Mouse (Mus musculus): ENCODE data around the gene Lingo4. TPM values are rescaled to one million over a fixed set of nuclear protein-coding genes. Genes with fewer than 3 reads are reported as not detected.
A peak's percentile ranks its signal among the peaks of the same experiment; 100 is the strongest.

Gene Lingo4
- total and polyA plus RNA-seq, 3 experiments = 0.04 to 0.09 (median 0.05) TPM

DNA sequence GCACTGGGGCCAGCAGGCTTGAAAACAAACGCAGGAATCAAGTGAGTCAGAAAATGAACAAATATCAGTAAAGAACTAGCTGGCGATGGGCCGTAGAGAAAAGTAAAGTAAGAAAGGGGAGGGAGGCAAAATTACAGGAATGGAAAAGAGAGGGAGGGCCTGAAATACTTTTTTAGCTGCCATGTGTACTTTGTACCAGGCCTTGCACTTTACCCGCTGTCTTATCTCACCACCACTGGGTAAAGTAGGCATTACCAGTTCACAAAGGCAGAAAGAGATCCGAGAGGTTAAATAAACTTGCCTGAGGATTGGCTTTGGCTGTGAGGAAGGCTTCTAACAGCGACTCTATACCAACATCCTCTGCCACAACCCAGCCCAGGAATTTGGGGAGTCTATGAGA is 30.8 kb upstream of the Lingo4 start:
- Histone ChIP-seq H3K27ac (no peak overlapping the region), H3K4me1 (ENCODE audit: control insufficient read depth, insufficient read depth, low read length) (peaks cover 1% of the 10 kb centered on the region; the same call in 1 of the 2 replicates), H3K79me2 (replicated peaks; ENCODE audit: control insufficient read depth, insufficient read depth, low read length) (no peaks in the 10 kb centered on the region), H3K27me3 (ENCODE audit: control insufficient read depth, insufficient read depth, low read length) (peaks cover 2% of the 10 kb centered on the region; the same call in 1 of the 2 replicates), H3K4me3 (no peak overlapping the region), H3K9ac (ENCODE audit: low read depth, low read length) (no peak overlapping the region), H3K36me3 (ENCODE audit: control insufficient read depth, insufficient read depth, low read length) (no peaks in the 10 kb centered on the region)
- DNase-seq = no peak
- WGBS = 77% methylated on average over 6 of the region's 6 CpGs
- intact Hi-C loops (cut with DNase I) = loop anchor here (2.0 to 5.0 kb wide), 4 partner anchors 90 to 535 kb away; no protein-coding TSS in a partner anchor
- TF ChIP-seq POLR2A (IDR thresholded peaks at IDR 0.05; ENCODE audit: insufficient read depth, low read depth, low read length) (no peak), EP300 (IDR thresholded peaks at IDR 0.05; ENCODE audit: insufficient read depth, low read depth, low read length) (no peak), CTCF (IDR thresholded peaks at IDR 0.05) (no peak)

DNA sequence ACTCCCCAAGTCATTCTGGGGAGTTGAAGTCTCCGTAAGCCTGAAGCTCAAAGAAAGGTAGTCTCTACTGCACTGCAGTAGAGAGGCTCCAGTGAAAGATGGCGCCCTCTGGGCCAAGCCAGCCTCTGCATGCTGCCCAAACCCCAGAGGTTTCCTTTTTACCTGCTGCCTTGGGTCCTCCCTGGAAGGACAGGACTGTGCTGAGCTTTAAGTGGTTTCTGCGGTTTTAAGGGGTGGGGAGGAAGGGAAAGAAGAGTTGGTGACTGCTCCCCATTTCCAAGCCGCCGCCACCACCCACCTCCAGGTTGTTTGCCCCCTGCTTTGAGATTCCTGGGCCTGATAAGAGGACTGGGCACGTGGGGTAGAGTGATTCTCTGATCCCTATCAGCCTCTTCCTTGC is 29.7 kb upstream of the Lingo4 start:
- Histone ChIP-seq H3K9ac (ENCODE audit: low read depth, low read length) (no peak overlapping the region), H3K27ac (no peak overlapping the region), H3K4me3 (no peak overlapping the region), H3K36me3 (ENCODE audit: control insufficient read depth, insufficient read depth, low read length) (no peaks in the 10 kb centered on the region), H3K4me1 (ENCODE audit: control insufficient read depth, insufficient read depth, low read length) (peaks cover 1% of the 10 kb centered on the region; the same call in 1 of the 2 replicates), H3K79me2 (replicated peaks; ENCODE audit: control insufficient read depth, insufficient read depth, low read length) (no peaks in the 10 kb centered on the region), H3K27me3 (ENCODE audit: control insufficient read depth, insufficient read depth, low read length) (peaks cover 2% of the 10 kb centered on the region; the same call in 1 of the 2 replicates)
- no peak for TF ChIP-seq EP300 (IDR thresholded peaks at IDR 0.05; ENCODE audit: insufficient read depth, low read depth, low read length)
- TF ChIP-seq CTCF (IDR thresholded peaks at IDR 0.05) = no peak
- TF ChIP-seq POLR2A (IDR thresholded peaks at IDR 0.05; ENCODE audit: insufficient read depth, low read depth, low read length) = no peak
- WGBS = 65% methylated on average over 6 of the region's 6 CpGs
- no peak for DNase-seq
- intact Hi-C loops (cut with DNase I) = loop anchor here (5.0 kb wide), 1 partner anchor 89 kb away; no protein-coding TSS in a partner anchor

- H3K79me2 ChIP-seq (replicated peaks; ENCODE audit: control insufficient read depth, insufficient read depth, low read length) = no peaks in the 10 kb centered on the region
- DNase-seq = no peak
- H3K27ac ChIP-seq = no peak overlapping the region
- H3K36me3 ChIP-seq (ENCODE audit: control insufficient read depth, insufficient read depth, low read length) = no peaks in the 10 kb centered on the region
- WGBS = 17% methylated on average over 2 of the region's 2 CpGs
- TF ChIP-seq EP300 (IDR thresholded peaks at IDR 0.05; ENCODE audit: insufficient read depth, low read depth, low read length) (no peak), CTCF (IDR thresholded peaks at IDR 0.05) (no peak), POLR2A (IDR thresholded peaks at IDR 0.05; ENCODE audit: insufficient read depth, low read depth, low read length) (no peak)
- H3K9ac ChIP-seq (ENCODE audit: low read depth, low read length) = no peak overlapping the region
- no peaks in the 10 kb centered on the region for H3K27me3 ChIP-seq (ENCODE audit: control insufficient read depth, insufficient read depth, low read length)
- no peak overlapping the region for H3K4me3 ChIP-seq
- intact Hi-C loops (cut with DNase I) = loop anchor here (5.0 kb wide), 1 partner anchor 88 kb away; no protein-coding TSS in a partner anchor
- peaks cover 1% of the 10 kb centered on the region; the same call in 1 of the 2 replicates for H3K4me1 ChIP-seq (ENCODE audit: control insufficient read depth, insufficient read depth, low read length)
Observed at GRCm38 (mm10) chr3:94369709-94370108, 28.6 kb upstream of the Lingo4 start.

- Histone ChIP-seq H3K79me2 (replicated peaks; ENCODE audit: control insufficient read depth, insufficient read depth, low read length) (no peaks in the 10 kb centered on the region), H3K9ac (ENCODE audit: low read depth, low read length) (no peak overlapping the region; the same call in 1 of the 2 replicates), H3K27me3 (ENCODE audit: control insufficient read depth, insufficient read depth, low read length) (no peaks in the 10 kb centered on the region), H3K27ac (no peak overlapping the region; the same call in 1 of the 2 replicates), H3K4me1 (ENCODE audit: control insufficient read depth, insufficient read depth, low read length) (peaks cover 1% of the 10 kb centered on the region; the same call in 1 of the 2 replicates), H3K4me3 (no peak overlapping the region), H3K36me3 (ENCODE audit: control insufficient read depth, insufficient read depth, low read length) (no peaks in the 10 kb centered on the region)
- peak; percentile 82 to 87 for DNase-seq
- TF ChIP-seq POLR2A (IDR thresholded peaks at IDR 0.05; ENCODE audit: insufficient read depth, low read depth, low read length) (no peak), EP300 (IDR thresholded peaks at IDR 0.05; ENCODE audit: insufficient read depth, low read depth, low read length) (0 out of 2 replicates have a peak, but pooled peaks have one; percentile 58), CTCF (IDR thresholded peaks at IDR 0.05) (no peak)
- intact Hi-C loops (cut with DNase I) = loop anchor here (2.0 kb wide), 1 partner anchor 71 kb away; the partner anchor contains the start of genes Mrpl9 and Oaz3
- WGBS = 5% methylated on average over 11 of the region's 11 CpGs
Observed at GRCm38 (mm10) chr3:94371637-94372036, 26.7 kb upstream of the Lingo4 start.

DNA sequence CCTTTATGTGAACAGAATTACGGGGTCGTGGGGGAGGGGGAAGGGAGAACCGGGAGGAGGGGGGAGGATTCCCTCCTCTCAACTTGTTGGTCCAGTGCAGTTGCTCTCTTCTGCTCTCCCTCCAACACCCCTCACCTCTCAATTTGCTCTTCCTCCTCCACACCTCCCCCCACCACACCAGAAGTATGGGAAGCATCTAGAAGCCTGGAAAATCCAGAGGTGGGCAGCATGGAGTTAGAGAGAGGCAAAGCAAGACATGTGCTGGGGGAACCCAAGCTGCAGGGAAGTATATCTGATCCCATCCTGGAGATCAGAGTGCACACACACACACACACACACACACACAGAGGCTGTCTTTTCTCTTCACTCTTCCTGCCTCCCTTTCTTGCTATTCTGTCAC is 26.3 kb upstream of the Lingo4 start:
- no peak for TF ChIP-seq CTCF (IDR thresholded peaks at IDR 0.05)
- TF ChIP-seq POLR2A (IDR thresholded peaks at IDR 0.05; ENCODE audit: insufficient read depth, low read depth, low read length) = no peak
- no peak for TF ChIP-seq EP300 (IDR thresholded peaks at IDR 0.05; ENCODE audit: insufficient read depth, low read depth, low read length)
- H3K4me3 ChIP-seq = no peak overlapping the region
- peaks cover 1% of the 10 kb centered on the region; the same call in 1 of the 2 replicates for H3K4me1 ChIP-seq (ENCODE audit: control insufficient read depth, insufficient read depth, low read length)
- H3K36me3 ChIP-seq (ENCODE audit: control insufficient read depth, insufficient read depth, low read length) = no peaks in the 10 kb centered on the region
- no peaks in the 10 kb centered on the region for H3K79me2 ChIP-seq (replicated peaks; ENCODE audit: control insufficient read depth, insufficient read depth, low read length)
- intact Hi-C loops (cut with DNase I) = loop anchor here (2.0 kb wide), 1 partner anchor 71 kb away; the partner anchor contains the start of genes Mrpl9 and Oaz3
- H3K9ac ChIP-seq (ENCODE audit: low read depth, low read length) = no peak overlapping the region
- H3K27ac ChIP-seq = peak overlapping the region; percentile 55
- no peak for DNase-seq
- WGBS = 4% methylated on average over 3 of the region's 3 CpGs
- H3K27me3 ChIP-seq (ENCODE audit: control insufficient read depth, insufficient read depth, low read length) = no peaks in the 10 kb centered on the region; the same call in 1 of the 2 replicates

DNA sequence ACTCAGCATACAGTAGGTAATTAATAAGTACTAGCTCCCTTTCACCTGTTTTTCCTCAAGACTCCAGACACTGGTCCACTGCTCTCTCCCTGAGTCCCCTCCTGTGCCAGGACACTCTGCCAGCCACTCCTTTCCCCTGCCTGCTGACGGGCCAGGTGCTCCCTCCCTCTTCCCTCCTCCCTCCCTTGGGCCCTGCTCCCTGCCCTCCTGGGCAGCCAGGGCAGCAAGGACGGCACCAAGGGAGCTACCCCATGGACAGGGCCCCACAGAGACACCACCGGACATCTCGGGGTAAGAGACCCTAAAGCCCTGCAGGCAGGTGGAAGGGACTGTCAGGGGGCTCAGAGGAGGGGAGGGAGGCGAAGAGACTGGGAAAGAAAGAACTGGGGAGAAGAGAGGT is 25.7 kb upstream of the Lingo4 start, which contains the start of gene Rorc:
TSS of gene Rorc (plus strand) at position 154 of the 400 bp plus-strand sequence.
- peak; percentile 53 to 70 for DNase-seq
- H3K27me3 ChIP-seq (ENCODE audit: control insufficient read depth, insufficient read depth, low read length) = no peaks in the 10 kb centered on the region; the same call in 1 of the 2 replicates
- TF ChIP-seq POLR2A (IDR thresholded peaks at IDR 0.05; ENCODE audit: insufficient read depth, low read depth, low read length) = peak; percentile 38; the same call in 1 of the 2 replicates
- no peak for TF ChIP-seq EP300 (IDR thresholded peaks at IDR 0.05; ENCODE audit: insufficient read depth, low read depth, low read length)
- peak within 1 kb of the TSS; percentile 55 for H3K27ac ChIP-seq
- 13% methylated on average over 5 of the region's 5 CpGs for WGBS
- intact Hi-C loops (cut with DNase I) = loop anchor here (2.0 kb wide), 1 partner anchor 70 kb away; the partner anchor contains the start of genes Mrpl9 and Oaz3
- peak within 1 kb of the TSS; percentile 23 for H3K9ac ChIP-seq (ENCODE audit: low read depth, low read length)
- peak within 1 kb of the TSS; percentile 34 for H3K4me3 ChIP-seq
- no peaks in the 10 kb centered on the region for H3K79me2 ChIP-seq (replicated peaks; ENCODE audit: control insufficient read depth, insufficient read depth, low read length)
- H3K4me1 ChIP-seq (ENCODE audit: control insufficient read depth, insufficient read depth, low read length) = peaks cover 1% of the 10 kb centered on the region; the same call in 1 of the 2 replicates
- H3K36me3 ChIP-seq (ENCODE audit: control insufficient read depth, insufficient read depth, low read length) = no peaks in the 10 kb centered on the region
